Mouse (Mus musculus) adrenal gland, adult 18-20 months (tissue): Measurements from ENCODE around the gene Kitl. TPM values are rescaled to one million over a fixed set of nuclear protein-coding genes. Genes with fewer than 3 reads are reported as not detected.

Experiments
- DNase-seq, 2 experiments: peaks; one replicate each; pipeline ENCODE4 v3.0.0; 2021 to 2022; ENCODE audit warnings: low spot score in 2 of 2
- microRNA-seq, 2 experiments: library from miRNA; unstranded; fragments of <30 nt; microRNA quantifications; one replicate each; pipeline ENCODE4 v1.2.0; 2021; ENCODE audit warnings: borderline number of aligned reads in 2 of 2
- total RNA-seq, 2 experiments: library from RNA; stranded (reverse); gene quantifications; 1 replicate in 1 of 2; 2 replicates in 1 of 2; pipeline ENCODE4 v1.2.3; 2021

Kitl gene
- total RNA-seq, 2 experiments from 2014 or later: 18.9 to 26.6 TPM

DNA sequence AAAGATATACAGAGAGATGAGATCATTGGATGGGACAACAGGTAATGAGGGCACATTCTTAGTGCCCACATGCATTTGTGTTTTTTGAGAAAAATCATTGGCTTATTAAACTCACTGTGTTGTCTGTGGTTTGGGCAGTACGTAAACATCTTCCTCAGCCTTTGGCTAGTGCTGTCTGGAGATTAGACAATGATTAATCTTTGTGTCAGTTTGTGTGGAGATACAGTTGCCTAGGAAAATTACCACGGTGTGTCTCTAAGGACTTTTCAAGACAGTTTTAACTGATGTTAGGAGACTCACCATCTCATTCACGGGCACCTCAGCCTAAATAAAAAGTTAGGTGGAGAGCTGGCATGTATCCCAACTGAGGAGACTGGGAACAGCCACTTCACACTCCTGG, 85.7 kb downstream of the Kitl start:
- no peak for DNase-seq

DNA sequence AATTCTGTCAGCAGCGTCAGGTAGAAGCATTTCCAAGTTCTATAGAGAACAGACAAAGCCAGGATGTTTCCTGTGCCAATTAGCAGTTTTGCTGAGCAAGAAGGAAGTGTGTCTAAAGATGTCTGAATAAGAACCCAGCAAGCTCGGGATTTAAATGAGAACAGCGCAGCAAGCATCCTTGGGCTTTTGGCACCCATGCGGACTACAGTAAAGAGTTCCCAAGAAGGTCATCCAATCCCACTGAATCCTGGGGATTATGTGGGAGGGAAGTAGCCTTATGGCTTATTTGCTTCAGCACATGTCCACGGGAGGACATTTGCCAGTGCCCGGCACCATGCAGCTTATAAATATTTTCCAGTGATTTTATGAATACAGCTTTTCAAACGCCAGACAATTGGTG, 95.8 kb downstream of the Kitl start:
- DNase-seq: no peak

DNA sequence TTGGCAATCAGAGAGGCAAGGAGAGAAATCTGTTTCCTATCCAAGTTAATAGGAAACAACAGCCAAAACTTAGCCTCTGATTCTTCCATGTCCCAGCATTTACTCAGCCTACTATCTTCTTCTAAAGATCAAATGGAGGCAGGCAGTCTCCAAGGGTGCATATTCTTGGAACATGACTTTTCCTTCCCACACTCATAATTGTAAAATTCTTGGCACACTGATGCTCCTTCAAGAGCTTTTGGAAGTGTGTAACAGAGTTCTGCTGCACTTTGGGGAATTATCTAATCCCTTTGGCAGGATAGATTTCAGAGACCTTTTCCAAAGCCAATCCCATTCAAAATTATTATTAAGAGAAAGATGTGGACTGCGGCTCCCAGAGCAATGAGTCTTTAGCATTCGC, 100.1 kb downstream of the Kitl start:
- DNase-seq: no peak

- DNase-seq: no peak
Measured at GRCm38 (mm10) chr10:100124452-100124851, 109.0 kb downstream of the Kitl start.

GRCm38 (mm10) chr10:100127837-100128743, 112.7 kb downstream of the Kitl start:
- no peak for DNase-seq

DNA sequence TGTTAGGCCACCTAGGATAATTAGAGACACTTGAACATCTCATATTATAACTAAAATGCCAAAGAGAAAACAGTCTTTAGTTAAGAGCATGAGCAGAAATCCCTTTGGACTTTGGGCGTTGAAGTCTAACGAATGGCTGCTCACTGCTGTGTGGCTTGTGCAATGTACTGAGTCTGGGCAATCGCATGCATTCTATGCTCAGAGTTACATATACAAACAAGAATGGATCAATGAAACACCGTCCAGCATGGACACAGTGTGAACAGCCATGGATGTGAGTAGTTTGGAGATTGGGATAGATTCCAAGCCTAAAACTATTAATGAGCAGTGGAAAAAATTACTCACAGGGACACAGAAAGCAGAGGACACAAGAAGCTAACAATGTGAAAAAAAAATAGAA, 116.2 kb downstream of the Kitl start:
- DNase-seq: no peak

- DNase-seq: no peak
Measured at GRCm38 (mm10) chr10:100132304-100132703, 116.9 kb downstream of the Kitl start.

GRCm38 (mm10) chr10:100138552-100138951, 123.1 kb downstream of the Kitl start:
- DNase-seq: no peak

GRCm38 (mm10) chr10:100148123-100148522, 132.7 kb downstream of the Kitl start:
- DNase-seq: no peak

Small RNAs within 50 kb of the gene (microRNA-seq; reads per million reads assigned to microRNA genes)
- gene Gm22918 (0 reads per million in 2 experiments), gene Gm25287 (0 reads per million in 2 experiments)
